Mouse (Mus musculus): Measurements from ENCODE around the gene Gm2a.
A peak's percentile ranks its signal among the peaks of the same experiment; 100 is the strongest.
"Not testable (repeated sequence)": the region's sequence is repeated elsewhere in the genome, so short reads cannot be mapped to it uniquely, and the experiment has no call there.

Gm2a gene

DNA sequence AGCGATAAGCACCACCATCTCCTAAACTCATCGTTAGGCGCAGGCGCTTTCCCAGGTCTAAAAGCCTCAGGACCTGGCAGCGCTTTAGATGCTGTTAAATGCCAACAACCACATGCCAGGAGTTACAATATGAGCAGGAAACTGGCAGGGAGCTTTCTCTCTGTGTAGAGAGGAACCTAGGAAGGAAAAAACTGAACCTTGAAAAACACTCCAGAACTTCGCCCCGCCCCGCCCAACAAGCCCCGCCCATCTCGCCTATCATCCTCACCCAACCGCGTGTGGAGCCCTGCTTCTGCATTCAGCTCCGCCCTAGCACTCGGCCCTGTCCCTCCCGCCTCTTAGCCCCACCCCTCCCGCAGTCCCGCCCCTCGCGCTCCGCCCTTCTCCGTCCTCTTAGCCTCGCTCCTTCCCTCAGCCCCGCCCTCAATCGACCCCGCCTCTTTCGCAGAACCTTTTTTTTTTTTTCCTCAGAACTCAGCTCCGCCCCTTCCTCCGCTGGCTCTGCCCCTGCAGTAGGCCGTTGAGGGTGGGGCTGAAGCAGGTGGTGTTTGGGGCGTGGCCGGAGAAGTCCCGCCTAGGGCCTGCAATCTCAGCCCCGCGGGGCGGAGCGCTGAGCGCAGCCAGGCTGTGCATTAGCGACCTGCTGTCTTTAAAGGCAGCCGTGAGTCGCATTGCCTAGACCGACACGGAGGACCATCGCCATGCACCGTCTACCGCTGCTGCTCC is at the start of gene Gm2a:
Gene Gm2a (plus strand): TSS at position 653 of the 726 bp plus-strand sequence.
- DNase-seq (ENCODE audit: low read depth in 2 of 2, low spot score in 2 of 2): peak; percentile 93 to 94

- DNase-seq (ENCODE audit: low read depth in 2 of 2, low spot score in 2 of 2): no peak
Measured at GRCm38 (mm10) chr11:55050837-55051510, 46.9 kb upstream of the Gm2a start.

GRCm38 (mm10) chr11:55057511-55057910 is 40.4 kb upstream of the Gm2a start:
- no peak for DNase-seq (ENCODE audit: low read depth in 2 of 2, low spot score in 2 of 2)

DNA sequence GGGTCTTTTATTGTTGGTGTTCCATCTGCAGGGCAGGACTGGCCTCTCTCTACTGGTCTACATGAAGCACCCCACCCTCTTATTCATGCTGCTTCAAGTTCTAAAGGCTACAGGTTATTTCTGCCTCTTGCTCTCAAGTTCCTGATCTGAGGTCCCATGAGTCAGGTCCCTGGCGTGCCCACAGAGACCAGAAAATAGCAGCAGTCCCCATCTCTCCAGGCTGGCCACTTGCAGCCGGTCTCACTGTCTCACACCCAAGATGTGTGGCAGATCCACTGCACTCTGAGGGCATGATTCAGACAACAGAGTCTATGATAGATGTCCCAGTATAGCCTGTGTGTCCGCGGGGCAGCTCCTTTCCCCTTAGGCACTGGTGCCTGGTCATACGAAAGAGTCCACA is 37.1 kb upstream of the Gm2a start:
- DNase-seq (ENCODE audit: low read depth in 2 of 2, low spot score in 2 of 2): no peak

- DNase-seq (ENCODE audit: low read depth in 2 of 2, low spot score in 2 of 2): no peak
Measured at GRCm38 (mm10) chr11:55062856-55063255, 35.1 kb upstream of the Gm2a start.

GRCm38 (mm10) chr11:55066921-55067320 is 31.0 kb upstream of the Gm2a start:
- DNase-seq (ENCODE audit: low read depth in 2 of 2, low spot score in 2 of 2): no peak

DNA sequence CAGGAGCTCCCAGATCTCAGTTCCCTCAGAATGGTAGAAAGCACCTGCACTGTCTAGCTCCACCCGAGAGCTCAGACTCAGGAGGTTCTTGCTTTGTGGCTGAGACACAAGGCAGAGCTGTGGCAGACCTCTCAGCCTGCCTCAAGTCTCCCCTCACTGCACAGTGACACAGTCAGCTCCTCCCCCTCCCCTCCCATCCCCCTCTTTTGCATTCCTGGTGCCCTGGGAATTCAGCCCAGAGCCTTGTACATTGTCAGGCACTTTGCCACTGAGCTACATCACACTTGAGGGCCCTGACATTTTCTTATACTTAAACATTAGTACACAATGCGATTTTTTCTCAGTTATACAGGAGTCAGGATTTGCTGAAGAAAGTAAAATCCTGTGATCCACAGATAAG is 28.9 kb upstream of the Gm2a start:
- no peak for DNase-seq (ENCODE audit: low read depth in 2 of 2, low spot score in 2 of 2)

DNA sequence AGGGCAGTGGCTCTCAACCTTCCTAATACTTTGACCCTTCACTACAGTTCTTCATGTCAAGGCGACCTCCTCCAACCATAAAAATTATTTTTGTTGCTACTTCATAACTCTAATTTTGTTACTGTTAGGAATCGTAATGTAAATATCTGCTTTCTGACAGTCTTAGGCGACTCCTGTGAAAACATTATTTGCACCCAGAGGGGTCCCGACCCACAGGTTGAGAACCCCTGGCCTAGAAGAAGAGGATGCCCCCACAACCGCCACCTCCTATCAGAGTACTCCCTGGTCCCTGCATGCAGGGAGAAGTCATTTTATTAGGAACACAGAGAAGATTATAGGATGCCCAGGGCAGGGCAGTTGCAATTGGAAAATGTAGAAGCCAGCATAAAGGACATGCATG is 26.6 kb upstream of the Gm2a start:
- DNase-seq (ENCODE audit: low read depth in 2 of 2, low spot score in 2 of 2): no peak

- peak in 1 of 2 experiments; percentile 47 for DNase-seq (ENCODE audit: low read depth in 2 of 2, low spot score in 2 of 2)
Measured at GRCm38 (mm10) chr11:55072467-55072866, 25.4 kb upstream of the Gm2a start.

DNA sequence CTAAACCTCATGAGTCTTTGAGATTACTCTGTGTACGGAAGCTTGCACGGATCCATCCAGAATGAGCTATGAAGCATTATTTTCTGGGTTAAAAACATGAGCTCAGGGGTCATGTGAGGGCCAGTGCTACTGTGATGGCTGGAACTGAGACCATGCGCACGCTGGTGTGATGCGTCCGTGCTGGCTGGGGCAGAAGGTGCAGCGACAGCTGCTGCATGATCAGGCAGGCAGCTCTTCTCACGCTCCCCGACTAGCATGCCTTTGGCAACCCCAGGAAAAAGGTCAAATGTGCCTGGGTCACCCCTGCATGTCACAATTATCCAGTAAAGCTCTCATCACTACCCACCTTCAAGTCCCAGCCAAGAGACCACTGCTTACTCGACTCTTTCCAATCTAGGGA is 24.7 kb upstream of the Gm2a start:
- no peak for DNase-seq (ENCODE audit: low read depth in 2 of 2, low spot score in 2 of 2)

DNA sequence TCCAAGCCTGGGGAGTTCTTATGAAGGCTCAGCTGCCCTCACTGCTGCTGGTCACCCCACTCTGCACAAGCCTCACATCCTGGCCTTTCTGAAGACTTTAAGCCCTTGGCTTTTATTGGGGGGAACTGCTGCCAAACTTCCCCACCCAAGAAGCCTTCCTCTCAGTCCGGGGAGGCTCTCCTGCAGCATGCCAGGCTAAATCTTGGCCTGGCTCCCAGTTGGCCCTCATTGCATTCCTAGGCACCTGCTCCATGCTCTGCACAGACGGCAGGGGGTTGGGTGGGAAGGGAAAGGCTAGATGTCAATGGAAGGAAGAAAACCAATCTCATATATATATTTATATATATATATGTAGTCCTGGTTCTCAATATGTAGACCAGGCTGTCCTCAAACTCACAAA is 22.3 kb upstream of the Gm2a start:
- DNase-seq (ENCODE audit: low read depth in 2 of 2, low spot score in 2 of 2): no peak

GRCm38 (mm10) chr11:55076234-55076633 is 21.7 kb upstream of the Gm2a start:
- no peak for DNase-seq (ENCODE audit: low read depth in 2 of 2, low spot score in 2 of 2)

DNA sequence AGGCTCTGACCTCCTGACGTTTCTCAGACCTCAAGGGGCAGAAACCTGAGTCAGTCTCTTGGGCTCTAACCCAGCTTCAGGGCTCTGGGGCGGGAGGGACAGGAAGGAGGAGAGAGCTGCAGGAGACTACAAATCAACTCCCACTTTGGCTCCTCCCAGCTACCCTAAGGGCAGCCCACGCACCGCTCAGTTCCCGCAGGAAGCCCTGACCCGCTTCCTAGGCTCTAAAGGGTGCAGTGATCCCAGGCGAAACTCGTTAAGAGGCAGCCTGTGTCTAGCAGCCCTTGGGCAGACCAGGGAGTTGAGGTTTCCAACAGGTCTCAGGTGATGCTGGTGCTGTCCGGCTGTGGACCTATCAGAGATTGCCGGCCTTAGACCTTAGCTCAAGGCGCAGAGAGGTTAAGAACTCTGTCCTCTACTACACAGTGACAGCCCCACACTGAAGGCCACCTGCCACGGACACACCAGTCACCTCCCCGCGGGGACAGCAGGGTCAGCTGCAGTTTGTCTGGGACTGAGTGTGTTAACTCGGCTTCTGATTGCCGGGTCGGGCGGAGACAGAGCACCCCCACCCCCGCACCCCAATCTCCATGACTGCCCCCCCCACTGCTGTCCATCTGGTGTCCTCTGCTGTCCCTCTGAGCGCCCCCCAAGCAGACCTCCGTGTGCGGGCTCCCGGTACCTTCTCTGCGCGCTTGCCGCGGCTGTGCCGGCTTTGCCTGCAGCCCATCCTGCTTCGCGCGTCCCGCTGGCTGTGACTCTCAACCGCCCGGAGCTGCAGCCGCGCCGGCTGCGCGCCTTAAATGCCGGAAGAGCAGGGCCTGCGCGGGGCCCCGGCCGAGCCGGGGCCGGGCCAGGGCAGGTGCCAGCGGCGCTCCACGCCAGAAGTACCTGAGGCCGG is 20.3 kb upstream of the Gm2a start, which contains the start of gene Ccdc69:
Gene Ccdc69 (minus strand): TSS at position 801 of the 901 bp plus-strand sequence.
- peak; percentile 56 to 63 for DNase-seq (ENCODE audit: low read depth in 2 of 2, low spot score in 2 of 2)

GRCm38 (mm10) chr11:55078502-55078901 is 19.4 kb upstream of the Gm2a start:
- no peak for DNase-seq (ENCODE audit: low read depth in 2 of 2, low spot score in 2 of 2)

DNA sequence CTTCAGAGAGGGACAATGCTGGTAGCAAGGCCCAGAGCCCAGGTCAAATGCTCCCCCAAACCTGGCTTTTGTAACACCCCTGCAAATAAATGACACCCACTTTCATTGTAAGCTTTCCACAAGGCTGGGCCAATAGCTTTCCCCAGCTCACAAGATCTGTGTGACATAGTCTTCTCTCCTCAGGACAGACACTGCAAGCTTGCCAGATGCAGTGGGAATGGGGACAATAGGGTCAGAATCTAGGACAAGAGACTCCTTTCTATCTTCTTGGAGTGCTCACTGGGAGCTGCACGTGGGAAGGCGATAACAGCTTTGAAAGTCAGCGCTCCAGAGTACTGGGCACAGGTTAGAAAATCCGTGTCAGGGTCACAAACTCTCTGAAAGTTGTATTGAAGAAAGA is 18.7 kb upstream of the Gm2a start:
- no peak for DNase-seq (ENCODE audit: low read depth in 2 of 2, low spot score in 2 of 2)

DNA sequence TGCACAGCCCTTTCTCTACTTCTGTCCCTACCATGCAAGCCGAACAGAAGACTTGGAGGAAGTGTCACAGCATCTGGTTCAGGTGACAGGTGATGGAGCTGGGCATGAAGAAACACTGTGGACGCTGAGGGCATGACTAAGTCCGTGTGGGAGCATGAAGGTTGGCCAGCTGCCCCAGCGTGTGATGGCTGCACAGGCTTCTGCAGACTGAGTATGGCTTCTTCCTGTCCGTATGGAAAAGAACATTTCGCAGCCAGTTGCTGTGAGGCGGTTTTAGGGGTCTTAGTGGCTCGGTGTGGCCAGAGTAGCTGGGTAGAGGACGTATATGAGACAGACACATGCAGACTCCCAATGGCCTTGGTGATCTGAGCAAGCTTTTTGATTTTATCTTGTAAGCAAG is 16.7 kb upstream of the Gm2a start:
- DNase-seq (ENCODE audit: low read depth in 2 of 2, low spot score in 2 of 2): no peak

- DNase-seq (ENCODE audit: low read depth in 2 of 2, low spot score in 2 of 2): no peak
Measured at GRCm38 (mm10) chr11:55084629-55085028, 13.3 kb upstream of the Gm2a start.

DNA sequence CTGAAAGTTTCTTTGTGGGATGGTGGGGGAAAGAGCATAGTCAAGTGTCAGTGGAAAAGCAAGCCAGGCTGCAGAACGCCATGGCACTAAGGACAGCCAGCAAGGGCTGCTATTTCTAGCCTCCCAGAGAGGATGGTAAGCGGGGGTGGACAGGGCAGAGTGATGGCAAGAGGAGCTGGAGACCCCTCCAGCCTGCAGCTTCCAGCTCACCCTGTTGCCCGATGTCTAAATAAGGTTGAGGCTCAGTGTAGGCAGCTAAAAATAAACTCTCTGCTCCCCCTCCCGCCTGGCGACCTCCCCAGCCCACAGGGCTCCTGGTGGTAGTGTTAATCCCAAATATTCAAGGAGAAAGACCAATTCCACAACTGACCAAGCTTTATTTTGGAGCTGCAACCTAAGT is 12.5 kb upstream of the Gm2a start:
- DNase-seq (ENCODE audit: low read depth in 2 of 2, low spot score in 2 of 2): no peak

DNA sequence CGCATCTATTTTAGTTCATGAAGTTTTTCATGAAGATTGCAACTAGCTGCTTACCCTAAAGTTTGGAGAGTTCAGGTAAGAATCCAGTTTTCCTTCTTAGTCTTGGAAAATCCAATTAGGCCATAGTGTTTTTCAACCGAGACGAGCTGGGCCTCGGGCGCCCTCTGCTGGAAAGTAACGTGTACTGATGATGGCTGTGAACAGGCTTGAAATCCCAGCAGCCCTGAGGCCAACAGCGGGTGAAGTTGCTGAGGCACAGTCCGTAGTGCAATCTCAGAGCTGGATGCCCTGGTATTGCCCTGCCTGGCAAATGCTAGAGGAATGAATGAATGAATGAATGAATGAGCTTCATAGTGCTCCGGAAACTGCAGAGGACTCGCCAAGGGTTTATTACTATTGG is 10.9 kb upstream of the Gm2a start:
- DNase-seq (ENCODE audit: low read depth in 2 of 2, low spot score in 2 of 2): peak; percentile 58 to 61

- DNase-seq (ENCODE audit: low read depth in 2 of 2, low spot score in 2 of 2): no peak
Measured at GRCm38 (mm10) chr11:55089892-55090291, 8.0 kb upstream of the Gm2a start.

DNA sequence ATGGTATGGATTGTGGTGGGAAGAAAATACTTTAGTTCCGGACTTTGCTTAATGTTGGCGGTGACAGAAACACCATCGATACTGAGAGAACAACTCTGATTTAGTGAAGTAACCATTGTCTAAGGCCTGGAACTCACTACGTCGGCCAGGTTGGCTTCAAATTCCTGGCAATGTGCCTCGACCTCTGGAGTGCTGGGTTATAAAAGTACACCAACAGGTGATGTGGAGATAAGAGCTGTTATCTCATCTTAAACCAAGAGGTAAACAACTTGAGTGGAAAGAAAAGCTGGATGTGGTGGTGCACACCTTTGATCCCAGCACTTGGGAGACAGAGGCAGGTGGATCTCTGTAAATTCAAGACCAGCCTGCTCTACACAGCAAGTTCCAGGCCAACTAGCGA is 4.8 kb upstream of the Gm2a start:
- no peak for DNase-seq (ENCODE audit: low read depth in 2 of 2, low spot score in 2 of 2)

- not testable (repeated sequence) for DNase-seq (ENCODE audit: low read depth in 2 of 2, low spot score in 2 of 2)
Measured at GRCm38 (mm10) chr11:55096296-55096695, 1.6 kb upstream of the Gm2a start.
